Mouse (Mus musculus) central nervous system, embryonic 11.5 days (tissue): ENCODE data around the gene Reep6. TPM values are rescaled to one million over a fixed set of nuclear protein-coding genes. Genes with fewer than 3 reads are reported as not detected.

Experiments
- polyA plus RNA-seq: library from polyadenylated mRNA; depleted of rRNA; stranded (reverse); fragments of >200 nt; gene quantifications from 2 replicates; pipeline ENCODE4 v1.2.3, GENCODE M21; 2012; rRNA removed

Gene Reep6
- polyA plus RNA-seq, result 2.0 and 3.5 TPM in 2 replicates

DNA sequence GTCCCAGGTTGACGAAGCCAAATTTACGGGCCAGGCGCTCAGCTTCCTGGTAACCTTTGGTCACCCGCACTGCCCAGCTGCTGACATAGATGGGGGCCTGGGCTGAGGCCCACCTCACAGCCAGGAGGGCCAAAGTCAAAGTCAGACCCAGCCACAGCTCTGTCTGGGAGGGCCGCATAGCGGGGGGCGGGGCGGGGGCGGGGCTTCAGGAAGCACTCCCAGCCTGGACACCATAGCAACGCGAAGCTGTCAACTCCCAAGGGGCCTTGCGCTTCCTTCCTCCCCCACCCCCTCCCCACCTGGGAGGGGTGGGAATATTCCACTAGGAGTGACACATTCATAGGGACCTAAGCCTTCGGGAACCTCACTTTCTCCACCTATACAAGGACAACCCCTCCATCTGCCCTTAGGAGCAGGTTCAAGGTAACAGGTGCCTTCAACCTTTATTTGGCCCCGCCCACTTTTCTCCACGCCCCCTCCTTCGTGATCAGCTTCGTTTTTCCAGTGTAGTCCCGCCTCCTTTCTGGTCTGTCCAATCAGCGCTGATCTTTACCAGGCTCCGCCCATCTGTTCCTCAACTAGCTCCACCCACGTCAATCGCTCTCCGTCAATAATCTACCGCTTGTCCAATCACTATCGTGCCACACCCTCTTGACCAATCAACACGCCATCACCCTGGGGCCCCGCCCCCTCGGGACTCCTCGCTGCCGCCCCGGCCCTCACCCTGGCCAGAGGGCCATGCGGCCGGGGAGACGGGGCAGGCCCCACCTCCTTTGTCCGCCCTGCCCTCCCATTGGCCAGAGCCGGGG, at the start of gene Reep6, which contains the start of gene Pcsk4:
Gene Reep6, plus strand, starts transcription at position 681 of the 809 bp plus-strand sequence.
Gene Pcsk4, minus strand, starts transcription at position 226 of the 809 bp plus-strand sequence.

DNA sequence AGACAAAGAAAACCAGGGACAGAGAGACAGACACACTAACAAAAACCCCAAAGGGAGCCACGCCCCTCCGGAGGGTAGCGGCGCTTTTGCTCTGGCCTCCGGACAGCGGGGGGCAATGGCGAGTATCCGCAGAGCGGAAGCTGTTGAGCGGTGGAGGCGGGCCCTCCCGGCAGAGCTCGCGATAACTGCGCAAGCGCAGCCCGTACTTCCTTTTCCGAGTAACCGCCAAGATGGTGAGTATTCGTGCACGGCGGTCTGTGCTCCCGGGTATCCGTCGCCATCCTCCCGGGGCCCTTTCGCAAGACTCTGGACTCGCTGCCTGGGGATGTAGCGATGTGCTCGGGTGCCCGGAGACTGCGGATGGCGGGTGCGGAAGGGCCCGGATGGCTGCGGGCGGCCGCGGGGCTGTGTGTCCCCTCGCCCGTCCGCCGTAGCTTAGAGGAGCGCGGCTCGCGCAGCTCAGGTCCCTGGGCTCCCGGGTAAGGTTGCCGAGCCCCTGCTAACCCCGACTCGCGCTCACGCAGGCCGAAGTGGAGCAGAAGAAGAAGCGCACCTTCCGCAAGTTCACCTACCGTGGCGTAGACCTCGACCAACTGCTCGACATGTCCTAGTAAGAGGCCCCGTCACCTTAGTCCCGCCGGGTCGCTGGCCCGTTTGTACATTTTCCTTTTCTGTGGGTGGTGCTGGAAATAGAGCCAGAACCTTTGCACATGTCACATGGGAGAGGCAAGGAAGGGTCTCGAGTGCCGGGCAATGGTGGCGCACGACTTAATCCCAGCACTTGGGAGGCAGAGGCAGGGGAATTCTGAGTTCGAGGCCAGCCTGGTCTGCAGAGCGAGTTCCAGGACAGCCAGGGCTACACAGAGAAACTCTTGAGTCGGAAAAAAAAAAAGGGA, 37.3 kb upstream of the Reep6 start, which contains the start of gene Rps15:
Gene Rps15, plus strand, starts transcription at position 203 of the 896 bp plus-strand sequence.

GRCm38 (mm10) chr10:80295618-80296425, 33.9 kb upstream of the Reep6 start, which contains the start of gene Apc2:
Gene Apc2, plus strand, starts transcription at chr10:80295977.

DNA sequence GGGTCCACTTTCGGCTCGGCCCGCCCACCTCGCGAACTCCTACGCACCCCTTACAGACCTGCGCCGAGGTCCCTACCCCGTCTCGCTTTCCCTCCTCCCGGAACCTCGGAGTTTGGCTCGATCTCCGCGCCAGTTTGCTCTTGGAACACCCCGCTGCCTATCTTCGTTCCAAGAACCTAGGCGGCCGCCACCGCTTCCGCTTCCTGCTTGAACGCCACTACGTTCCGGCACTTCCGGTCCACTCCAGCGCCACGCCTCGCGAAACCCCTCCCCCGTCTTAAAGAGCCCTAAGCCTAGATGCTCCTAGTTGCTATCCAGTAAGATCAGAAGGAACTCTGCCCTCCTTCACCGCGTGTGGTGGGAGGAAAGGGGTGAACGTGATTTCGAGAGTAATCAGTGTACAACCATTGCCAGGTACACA, 9.4 kb upstream of the Reep6 start, which contains the start of gene 2310011J03Rik:
Gene 2310011J03Rik, minus strand, starts transcription at position 198 of the 421 bp plus-strand sequence.

DNA sequence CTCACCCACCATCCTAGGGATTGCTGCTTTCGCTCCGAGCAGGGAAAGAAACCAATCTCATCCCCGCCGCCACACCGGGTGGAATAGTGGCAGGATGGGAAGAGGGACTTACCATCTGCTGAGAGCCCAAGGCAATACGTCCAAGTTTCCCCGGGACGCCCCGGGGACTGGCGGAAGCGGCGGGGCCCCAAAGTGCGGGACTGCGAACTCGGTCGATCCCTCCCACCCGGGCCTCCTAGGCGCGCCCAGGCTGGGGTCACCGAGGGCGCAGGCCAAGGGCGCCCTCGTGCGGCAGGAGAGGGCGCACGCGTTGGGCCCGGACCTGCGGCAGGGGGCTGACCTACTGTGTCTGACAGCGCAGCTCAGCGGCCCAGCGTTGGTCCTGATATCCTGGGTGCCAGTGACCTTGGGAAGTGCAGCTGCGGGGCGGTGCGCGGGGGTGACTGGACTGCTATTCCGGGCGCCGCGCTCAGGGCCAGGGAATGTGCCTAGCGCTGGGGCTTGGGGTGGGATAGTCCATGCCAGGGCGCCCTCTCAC, 18.6 kb downstream of the Reep6 start, which contains the start of gene Adamtsl5:
Gene Adamtsl5, minus strand, starts transcription at position 169 of the 538 bp plus-strand sequence.

DNA sequence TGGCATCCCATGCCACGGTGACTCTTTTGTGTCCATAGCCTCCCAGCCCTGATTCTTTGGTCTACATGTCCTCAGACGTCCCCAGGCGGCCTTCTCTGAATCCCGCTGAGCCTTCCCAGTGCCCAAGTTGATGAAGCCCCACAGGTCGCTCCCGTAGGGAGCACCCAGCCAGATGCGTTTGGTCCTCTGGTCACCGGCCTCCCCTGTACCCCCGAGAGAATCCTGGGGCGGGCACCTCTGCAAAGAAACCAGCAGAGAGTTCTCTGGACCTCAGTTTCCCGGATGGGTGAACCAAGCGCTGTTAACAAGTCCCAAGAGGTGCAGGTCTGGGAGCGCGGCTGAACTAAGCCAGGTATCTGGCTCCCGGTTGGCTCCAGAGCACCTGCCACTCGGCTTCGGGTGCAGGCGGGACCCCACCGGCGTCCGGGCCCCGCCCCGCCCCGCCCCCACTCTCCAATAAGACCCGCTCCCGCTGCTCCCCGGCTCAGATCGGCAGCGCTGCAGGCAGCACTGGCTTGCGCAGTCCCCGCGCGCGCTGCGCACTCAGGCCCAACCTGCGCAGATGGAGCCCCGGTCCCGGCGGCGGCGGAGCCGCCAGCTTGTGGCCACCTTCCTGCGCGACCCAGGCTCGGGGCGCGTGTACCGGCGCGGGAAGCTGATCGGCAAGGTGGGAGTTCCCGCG, 26.4 kb downstream of the Reep6 start, which contains the start of gene Plk5:
Gene Plk5, plus strand, starts transcription at position 459 of the 682 bp plus-strand sequence.

Other genes starting within 250 kb of the Reep6 start
- 16.6 and 19.3 TPM in 2 replicates for gene Sbno2, start 224.4 kb upstream of the Reep6 start, polyA plus RNA-seq
- gene Stk11, start 214.2 kb upstream of the Reep6 start, polyA plus RNA-seq, result 119 and 142 TPM in 2 replicates
- 329 and 334 TPM in 2 replicates for gene Atp5d, start 191.3 kb upstream of the Reep6 start, polyA plus RNA-seq
- gene Cbarp, start 189.1 kb upstream of the Reep6 start, polyA plus RNA-seq, result 33.8 and 39.4 TPM in 2 replicates
- 171 and 228 TPM in 2 replicates for gene Midn, start 181.7 kb upstream of the Reep6 start, polyA plus RNA-seq
- gene Cirbp, start 164.0 kb upstream of the Reep6 start, polyA plus RNA-seq, result 260 and 305 TPM in 2 replicates
- gene 1600002K03Rik, start 157.0 kb upstream of the Reep6 start, polyA plus RNA-seq, result 15.7 and 18.1 TPM in 2 replicates
- 47.6 and 65.6 TPM in 2 replicates for gene Efna2, start 150.5 kb upstream of the Reep6 start, polyA plus RNA-seq
- 115 and 164 TPM in 2 replicates for gene Mum1, start 103.5 kb upstream of the Reep6 start, polyA plus RNA-seq
- 188 and 220 TPM in 2 replicates for gene Ndufs7, start 80.8 kb upstream of the Reep6 start, polyA plus RNA-seq
- 11.8 and 25.1 TPM in 2 replicates for gene Gamt, start 68.9 kb upstream of the Reep6 start, polyA plus RNA-seq
- gene Dazap1, start 68.5 kb upstream of the Reep6 start, polyA plus RNA-seq, result 156 and 213 TPM in 2 replicates
- gene Rps15, start 37.5 kb upstream of the Reep6 start, polyA plus RNA-seq, result 3,440 and 4,629 TPM in 2 replicates
- gene Apc2, start 34.0 kb upstream of the Reep6 start, polyA plus RNA-seq, result 48.8 and 63.3 TPM in 2 replicates
- 30.4 and 34.3 TPM in 2 replicates for gene 2310011J03Rik, start 9.4 kb upstream of the Reep6 start, polyA plus RNA-seq
- 3.1 and 4.9 TPM in 2 replicates for gene Pcsk4, start 455 bp upstream of the Reep6 start, polyA plus RNA-seq
- 0.52 and 0.75 TPM in 2 replicates for gene Adamtsl5, start 18.5 kb downstream of the Reep6 start, polyA plus RNA-seq
- gene Plk5, start 26.5 kb downstream of the Reep6 start, polyA plus RNA-seq, result 0.26 and 0.29 TPM in 2 replicates
- 57.7 and 74.4 TPM in 2 replicates for gene Mex3d, start 57.7 kb downstream of the Reep6 start, polyA plus RNA-seq
- 289 and 353 TPM in 2 replicates for gene Mbd3, start 69.6 kb downstream of the Reep6 start, polyA plus RNA-seq
- 428 and 554 TPM in 2 replicates for gene Uqcr11, start 76.9 kb downstream of the Reep6 start, polyA plus RNA-seq
- gene Tcf3, start 103.7 kb downstream of the Reep6 start, polyA plus RNA-seq, result 222 and 230 TPM in 2 replicates
- 5.6 and 6.1 TPM in 2 replicates for gene Onecut3, start 164.9 kb downstream of the Reep6 start, polyA plus RNA-seq
- gene Atp8b3, start 209.2 kb downstream of the Reep6 start, polyA plus RNA-seq, result 0.43 and 0.58 TPM in 2 replicates
- gene Rexo1, start 231.6 kb downstream of the Reep6 start, polyA plus RNA-seq, result 43.3 and 54.8 TPM in 2 replicates
- 10.5 and 12.0 TPM in 2 replicates for gene Klf16, start 247.4 kb downstream of the Reep6 start, polyA plus RNA-seq